Mouse (Mus musculus) limb, embryonic 14.5 days (tissue): ENCODE results near the gene Kbtbd4. TPM values are rescaled to one million over a fixed set of nuclear protein-coding genes. Genes with fewer than 3 reads are reported as not detected.

Experiments
- ATAC-seq: fragments of 200-750 bp; cut with Nextera tagmentation; 2 replicates; pipeline ENCODE4 v1.8.0; 2017; ENCODE audit warnings: low read depth, moderate number of reproducible peaks, moderate TSS enrichment; ENCODE audit not compliant: low FRiP score
- DNase-seq: peaks from one replicate; pipeline ENCODE4 v3.0.0-alpha.2; 2015; ENCODE audit warnings: low spot score
- H3K27ac ChIP-seq: fragments of 300-500 bp; sonication (generic); replicated peaks from 2 replicates; pipeline ENCODE4 v1.5.1; 2014; ENCODE audit warnings: low read depth, mild to moderate bottlenecking, low read length, moderate library complexity, mixed read lengths
- H3K27me3 ChIP-seq: fragments of 300-500 bp; sonication (generic); 2 replicates; pipeline ENCODE4 v1.6.1; 2014; ENCODE audit warnings: low read length, mixed read lengths; ENCODE audit not compliant: control insufficient read depth, insufficient read depth
- H3K36me3 ChIP-seq: fragments of 300-500 bp; sonication (generic); 2 replicates; pipeline ENCODE4 v1.6.1; 2014; ENCODE audit warnings: mild to moderate bottlenecking, low read length, moderate library complexity, mixed read lengths; ENCODE audit not compliant: control insufficient read depth, insufficient read depth
- H3K4me1 ChIP-seq: fragments of 300-500 bp; sonication (generic); 2 replicates; pipeline ENCODE4 v1.6.1; 2014; ENCODE audit warnings: antibody characterized with exemption, low read length, mixed read lengths; ENCODE audit not compliant: control insufficient read depth, insufficient read depth
- H3K4me2 ChIP-seq: fragments of 300-500 bp; sonication (generic); replicated peaks from 2 replicates; pipeline ENCODE4 v1.6.1; 2014; ENCODE audit warnings: low read depth, mild to moderate bottlenecking, low read length, moderate library complexity; ENCODE audit not compliant: severe bottlenecking
- H3K4me3 ChIP-seq: fragments of 300-500 bp; sonication (generic); replicated peaks from 2 replicates; pipeline ENCODE4 v1.5.1; 2014; ENCODE audit warnings: low read length
- H3K9ac ChIP-seq: fragments of 300-500 bp; sonication (generic); 2 replicates; pipeline ENCODE4 v1.6.1; 2014; ENCODE audit warnings: mild to moderate bottlenecking, low read depth, low read length, moderate library complexity; ENCODE audit not compliant: severe bottlenecking
- H3K9me3 ChIP-seq: fragments of 300-500 bp; sonication (generic); 2 replicates; pipeline ENCODE4 v1.6.1; 2016; ENCODE audit warnings: low read length; ENCODE audit not compliant: control insufficient read depth
- POLR2A ChIP-seq: fragments of 200-500 bp; IDR thresholded peaks from 2 replicates; pipeline ENCODE4 v1.8.0; 2012; ENCODE audit warnings: inconsistent platforms, mild to moderate bottlenecking, moderate library complexity, borderline replicate concordance; ENCODE audit not compliant: insufficient read depth, insufficient read length; ENCODE audit errors: extremely low read depth
- WGBS: fragments of 180-500 bp; shearing (Covaris S2); extraction: QIAGEN DNeasy Blood & Tissue Kit; methylation state at CpG from one replicate; pipeline ENCODE4 v1.1.7; 2014; 5-methylcytosine and 5-hydroxymethylcytosine counted together
- polyA plus RNA-seq, 2 experiments: library from polyadenylated mRNA; depleted of rRNA in 1 of 2; stranded (reverse) in 1 of 2; unstranded in 1 of 2; fragments of >200 nt; fragmentation: Nextera tagmentation in 1 of 2; extraction: Ambion mirVana in 1 of 2; gene quantifications; 2 replicates each; pipeline versions ENCODE4 v1.2.1 to v1.2.3; 2012 to 2014

Gene Kbtbd4
- polyA plus RNA-seq, 2 experiments: 25.5 to 30.5 TPM

- Histone ChIP-seq H3K36me3 (peaks cover 28% of the 10 kb centered on the region), H3K4me2 (peak overlapping the region; percentile 88), H3K9ac (peak overlapping the region; percentile 99), H3K4me1 (peaks cover 15% of the 10 kb centered on the region), H3K4me3 (peak overlapping the region; percentile 68), H3K27ac (peak overlapping the region; percentile 97), H3K9me3 (no peaks in the 10 kb centered on the region), H3K27me3 (no peaks in the 10 kb centered on the region)
- ATAC-seq (peak; percentile 12), DNase-seq (peak; percentile 12)
- 16% methylated on average over 7 of the region's 7 CpGs for WGBS
- no peak for TF ChIP-seq POLR2A
Measured at GRCm38 (mm10) chr2:90916560-90917232, 12.2 kb downstream of the Kbtbd4 start.

- Histone ChIP-seq H3K36me3 (peaks cover 23% of the 10 kb centered on the region), H3K4me1 (peaks cover 15% of the 10 kb centered on the region), H3K9me3 (no peaks in the 10 kb centered on the region), H3K27me3 (no peaks in the 10 kb centered on the region), H3K9ac (peak overlapping the region; percentile 99), H3K4me3 (peak overlapping the region; percentile 68), H3K27ac (peak overlapping the region; percentile 97), H3K4me2 (peak overlapping the region; percentile 88)
- WGBS: under 1% methylated on average over 53 of the region's 73 CpGs
- 0 out of 2 replicates have a peak, but pooled peaks have one; percentile 34 for TF ChIP-seq POLR2A
- peak; percentile 20 for DNase-seq
- peak; percentile 86 for ATAC-seq
Measured at GRCm38 (mm10) chr2:90917233-90917998, 12.9 kb downstream of the Kbtbd4 start.

GRCm38 (mm10) chr2:90917999-90918698 lies 13.6 kb downstream of the Kbtbd4 start:
- Histone ChIP-seq H3K36me3 (peaks cover 16% of the 10 kb centered on the region), H3K27ac (peak overlapping the region; percentile 97), H3K4me2 (peak overlapping the region; percentile 88), H3K9ac (peak overlapping the region; percentile 99), H3K9me3 (no peaks in the 10 kb centered on the region), H3K4me1 (peaks cover 15% of the 10 kb centered on the region), H3K27me3 (no peaks in the 10 kb centered on the region), H3K4me3 (peak overlapping the region; percentile 68)
- 10% methylated on average over 16 of the region's 16 CpGs for WGBS
- DNase-seq: peak; percentile 38
- no peak for ATAC-seq
- no peak for TF ChIP-seq POLR2A

GRCm38 (mm10) chr2:90921178-90921577 lies 16.6 kb downstream of the Kbtbd4 start:
- H3K27ac ChIP-seq: no peak overlapping the region
- no peak for ATAC-seq
- no peak overlapping the region for H3K4me3 ChIP-seq
- H3K36me3 ChIP-seq: no peaks in the 10 kb centered on the region
- H3K4me1 ChIP-seq: peaks cover 11% of the 10 kb centered on the region
- no peak for DNase-seq
- TF ChIP-seq POLR2A: no peak
- no peak overlapping the region for H3K9ac ChIP-seq
- H3K27me3 ChIP-seq: no peaks in the 10 kb centered on the region
- H3K9me3 ChIP-seq: no peaks in the 10 kb centered on the region
- no peak overlapping the region for H3K4me2 ChIP-seq
- WGBS: 94% methylated on average over 1 of the region's 1 CpGs

- Histone ChIP-seq H3K4me2 (no peak overlapping the region), H3K9ac (no peak overlapping the region), H3K9me3 (no peaks in the 10 kb centered on the region), H3K4me1 (peaks cover 4% of the 10 kb centered on the region), H3K27ac (no peak overlapping the region), H3K36me3 (no peaks in the 10 kb centered on the region), H3K4me3 (no peak overlapping the region), H3K27me3 (no peaks in the 10 kb centered on the region)
- 92% methylated on average over 2 of the region's 2 CpGs for WGBS
- no peak for DNase-seq
- ATAC-seq: no peak
- no peak for TF ChIP-seq POLR2A
Measured at GRCm38 (mm10) chr2:90922636-90923035, 18.1 kb downstream of the Kbtbd4 start.
